Mouse (Mus musculus) heart, postnatal 0 days (tissue): ENCODE data around the gene Arfgap2.

Experiments
- CTCF ChIP-seq: IDR thresholded peaks from 2 replicates; pipeline ENCODE4 v1.5.1; 2016; ENCODE audit warnings: antibody characterized with exemption, control low read depth, low read depth
- EP300 ChIP-seq: IDR thresholded peaks from 2 replicates; pipeline ENCODE4 v1.6.1; 2016; ENCODE audit warnings: antibody characterized with exemption, low read depth

GRCm38 (mm10) chr2:91322490-91322889 is 57.7 kb downstream of the Arfgap2 start:
- TF ChIP-seq CTCF, result no peak
- TF ChIP-seq EP300, result no peak
